Mouse (Mus musculus) cerebellum, postnatal 4 days (tissue): Measurements from ENCODE around the gene Zfp655.
"Not testable (repeated sequence)": the region's sequence is repeated elsewhere in the genome, so short reads cannot be mapped to it uniquely, and the experiment has no call there.

ENCODE experiments used
- DNase-seq, 2 experiments: peaks; one replicate each; pipeline ENCODE4 v3.0.0; 2022; ENCODE audit warnings: low spot score in 2 of 2, mixed read lengths in 1 of 2

Gene Zfp655

DNA sequence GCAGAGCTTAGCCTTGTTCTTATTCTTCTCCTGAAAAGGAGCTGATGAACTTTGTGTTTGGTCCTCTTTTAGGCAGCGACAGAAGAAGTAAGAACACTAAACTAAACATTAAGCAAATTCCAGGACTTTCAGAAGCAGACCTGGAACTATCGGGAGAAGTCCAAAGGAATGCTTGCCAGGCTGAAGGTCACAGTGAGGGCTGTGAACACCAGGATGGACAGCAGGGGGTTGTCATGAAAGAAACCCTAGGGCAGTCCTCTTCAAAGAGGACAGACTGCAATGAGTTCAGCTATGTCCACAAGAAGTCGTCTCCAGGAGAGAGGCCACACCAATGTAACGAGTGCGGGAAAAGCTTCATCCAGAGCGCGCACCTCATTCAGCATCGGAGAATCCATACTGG lies 11.5 kb upstream of the Zfp655 start:
- no peak for DNase-seq

GRCm38 (mm10) chr5:145222840-145223239 lies 8.7 kb upstream of the Zfp655 start:
- no peak for DNase-seq

DNA sequence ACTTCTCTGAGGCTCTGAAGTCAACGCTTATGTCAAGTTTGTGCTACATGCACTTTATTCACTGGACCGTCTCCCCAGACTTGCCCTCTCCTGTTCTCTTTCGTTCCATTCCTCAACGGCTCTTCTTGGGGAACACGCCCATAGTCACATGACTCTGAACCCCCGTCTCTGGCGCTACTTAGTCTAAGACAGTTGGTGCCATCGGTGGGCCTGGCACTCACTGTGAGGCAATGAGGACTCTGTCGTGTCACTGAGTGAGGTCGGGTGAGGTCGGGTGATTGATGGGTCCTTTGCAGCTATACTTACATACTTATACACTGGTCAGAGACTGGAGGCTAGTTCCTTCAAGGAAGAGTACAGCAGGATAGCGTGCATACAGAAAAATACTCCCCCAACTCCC lies 8.1 kb upstream of the Zfp655 start:
- DNase-seq, result no peak

GRCm38 (mm10) chr5:145226453-145226852 lies 5.1 kb upstream of the Zfp655 start:
- no peak for DNase-seq

- not testable (repeated sequence) for DNase-seq
Measured at GRCm38 (mm10) chr5:145229283-145229682, 2.2 kb upstream of the Zfp655 start.

- DNase-seq, result no peak
Measured at GRCm38 (mm10) chr5:145230641-145231040, 874 bp upstream of the Zfp655 start.

DNA sequence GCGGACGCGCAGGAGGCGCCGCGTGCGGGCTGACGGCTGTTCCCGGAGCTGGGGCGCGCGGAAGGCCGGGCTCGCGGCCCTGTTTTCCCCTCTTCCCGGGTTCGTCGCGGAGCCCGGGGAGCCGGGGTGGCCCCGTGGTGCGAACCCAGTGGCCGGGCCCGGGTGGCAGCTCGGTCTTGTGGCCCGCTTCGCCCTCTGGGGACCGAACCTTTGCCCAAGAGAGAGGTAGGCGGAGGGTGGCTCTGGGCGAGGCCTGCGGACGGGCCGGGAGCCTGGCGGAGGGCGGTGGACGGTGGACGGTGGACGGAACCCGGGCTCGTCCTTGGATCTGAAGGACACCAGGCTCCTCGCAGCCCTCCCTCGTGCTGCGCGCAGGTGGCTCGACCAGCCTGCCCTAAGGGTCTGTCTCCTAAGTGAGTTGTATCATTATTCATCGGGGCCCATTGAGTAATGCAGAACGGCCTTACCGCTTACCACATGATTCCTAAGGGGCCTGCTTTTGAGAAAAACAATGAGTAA lies 437 bp downstream of the Zfp655 start:
- no peak for DNase-seq

DNA sequence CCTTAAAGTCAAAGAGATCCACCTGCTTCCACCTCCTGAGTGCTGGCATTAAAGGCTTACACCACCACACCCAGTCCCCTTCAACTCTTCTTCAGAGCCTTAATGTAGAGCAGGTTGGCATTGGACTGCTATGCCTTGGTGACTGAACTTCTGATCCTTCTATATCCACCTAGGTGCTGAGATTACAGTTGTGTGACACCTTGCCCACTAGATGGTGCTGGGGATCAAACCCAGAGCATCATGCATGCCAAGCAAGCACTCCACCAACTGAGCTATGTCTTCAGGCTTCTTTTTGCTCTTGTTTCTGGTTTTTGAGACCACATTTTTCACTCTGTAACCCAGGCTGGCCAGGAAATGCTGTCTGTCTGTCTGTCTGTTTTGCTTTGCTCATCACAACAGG lies 3.1 kb downstream of the Zfp655 start:
- DNase-seq, result peak in 1 of 2 experiments; percentile 10

GRCm38 (mm10) chr5:145249520-145249919 lies 18.0 kb downstream of the Zfp655 start:
- no peak for DNase-seq

DNA sequence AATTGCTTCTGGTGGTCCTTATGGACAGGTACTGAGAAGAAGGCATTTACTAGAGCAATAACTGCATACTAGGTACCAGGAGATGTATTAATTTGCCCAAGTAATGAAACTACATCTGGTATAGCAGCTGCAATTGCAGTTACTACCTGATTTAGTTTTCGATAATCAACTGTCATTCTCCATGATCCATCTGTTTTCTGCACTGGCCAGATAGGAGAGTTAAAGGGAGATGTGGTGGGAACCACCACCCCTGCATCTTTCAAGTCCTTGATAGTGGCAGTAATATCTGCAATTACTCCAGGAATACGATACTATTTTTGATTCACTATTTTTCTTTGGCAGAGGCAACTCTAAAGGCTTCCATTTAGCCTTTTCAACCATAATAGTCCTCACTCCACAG lies 42.1 kb downstream of the Zfp655 start:
- DNase-seq, result not testable (repeated sequence)

GRCm38 (mm10) chr5:145279948-145280347 lies 48.4 kb downstream of the Zfp655 start:
- DNase-seq, result no peak

GRCm38 (mm10) chr5:145280371-145281143 lies 49.0 kb downstream of the Zfp655 start, which contains the start of gene Zscan25:
Zscan25 (plus strand) TSS chr5:145280500.
- DNase-seq, result peak; percentile 76 to 86

- no peak for DNase-seq
Measured at GRCm38 (mm10) chr5:145288382-145288781, 56.9 kb downstream of the Zfp655 start.

GRCm38 (mm10) chr5:145290697-145291096 lies 59.2 kb downstream of the Zfp655 start:
- no peak for DNase-seq

GRCm38 (mm10) chr5:145292398-145292797 lies 60.9 kb downstream of the Zfp655 start:
- no peak for DNase-seq
